Mouse (Mus musculus) layer of hippocampus, adult 9-10 months (tissue): ENCODE results near the gene Asap2.

ENCODE experiments used
- DNase-seq: peaks from one replicate; pipeline ENCODE4 v3.0.0; 2022; ENCODE audit warnings: low spot score

Gene Asap2

DNA sequence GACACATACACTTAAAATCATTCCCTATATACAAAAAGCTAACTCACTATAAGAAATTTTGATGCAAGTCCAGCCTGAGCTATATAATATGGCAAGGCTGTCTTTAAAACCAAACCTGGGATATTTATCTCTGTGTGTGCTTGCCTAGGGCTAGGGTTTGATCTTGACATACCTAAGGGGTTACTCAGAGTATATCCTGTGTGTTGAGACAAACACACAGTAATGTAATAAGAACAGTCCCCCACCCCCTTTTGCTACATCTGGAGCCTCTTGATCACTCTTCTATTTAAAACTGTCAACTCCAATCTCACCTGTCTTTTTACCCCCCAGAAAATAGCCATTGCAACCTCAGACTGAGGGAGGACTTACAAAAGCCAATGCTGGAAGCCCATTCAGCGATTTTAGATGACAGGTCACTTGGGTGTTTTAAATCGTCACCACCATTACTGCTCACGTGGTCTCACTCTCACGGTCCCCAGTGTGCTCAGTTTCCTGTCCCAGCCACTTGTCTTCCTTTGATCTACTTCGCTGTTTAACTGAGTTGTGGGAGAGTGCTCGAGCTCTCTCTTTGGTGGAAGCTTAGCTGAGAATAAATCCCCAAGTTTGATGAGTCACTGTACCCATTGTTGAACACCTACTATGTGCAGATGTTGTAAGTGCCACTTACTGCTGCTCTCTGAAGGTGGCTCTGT is 176.8 kb downstream of the Asap2 start:
- no peak for DNase-seq

DNA sequence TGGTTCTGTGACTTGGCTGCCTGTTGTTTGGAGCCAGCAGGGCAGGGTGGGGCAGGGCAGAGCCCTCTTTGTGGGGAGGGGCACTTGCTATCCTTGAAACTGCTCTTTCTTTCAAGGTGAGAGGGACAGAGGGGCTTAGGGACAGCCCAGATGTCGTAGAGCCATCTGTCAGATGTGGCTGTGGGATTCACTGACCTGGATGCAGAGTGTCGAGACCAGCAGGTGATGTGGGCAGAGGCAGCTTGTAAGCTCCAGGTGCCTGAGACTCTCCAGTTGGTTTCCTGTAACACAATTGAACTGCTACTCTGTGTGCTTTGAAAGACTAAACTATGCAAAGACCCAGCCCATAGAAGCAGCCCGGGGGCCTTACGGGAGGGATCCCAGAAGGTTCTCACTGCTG is 177.5 kb downstream of the Asap2 start:
- no peak for DNase-seq

DNA sequence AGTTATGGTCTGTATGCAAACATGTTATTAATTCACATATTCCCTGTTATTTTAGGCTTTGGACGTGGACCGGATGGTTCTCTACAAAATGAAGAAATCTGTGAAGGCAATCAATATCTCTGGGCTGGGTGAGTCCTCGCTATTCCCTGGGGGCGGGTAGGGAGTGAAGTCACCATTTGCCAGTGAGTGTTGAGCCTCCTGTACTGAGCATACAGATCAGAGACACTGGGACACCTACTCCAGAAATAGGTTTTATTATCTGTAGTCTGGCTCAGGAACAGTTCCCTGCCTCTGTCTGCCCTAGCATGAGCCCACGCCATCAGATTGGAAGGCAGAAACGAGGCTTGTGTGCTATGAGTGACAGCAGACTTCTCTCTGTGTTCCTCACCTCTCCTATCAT is 177.9 kb downstream of the Asap2 start:
- no peak for DNase-seq

DNA sequence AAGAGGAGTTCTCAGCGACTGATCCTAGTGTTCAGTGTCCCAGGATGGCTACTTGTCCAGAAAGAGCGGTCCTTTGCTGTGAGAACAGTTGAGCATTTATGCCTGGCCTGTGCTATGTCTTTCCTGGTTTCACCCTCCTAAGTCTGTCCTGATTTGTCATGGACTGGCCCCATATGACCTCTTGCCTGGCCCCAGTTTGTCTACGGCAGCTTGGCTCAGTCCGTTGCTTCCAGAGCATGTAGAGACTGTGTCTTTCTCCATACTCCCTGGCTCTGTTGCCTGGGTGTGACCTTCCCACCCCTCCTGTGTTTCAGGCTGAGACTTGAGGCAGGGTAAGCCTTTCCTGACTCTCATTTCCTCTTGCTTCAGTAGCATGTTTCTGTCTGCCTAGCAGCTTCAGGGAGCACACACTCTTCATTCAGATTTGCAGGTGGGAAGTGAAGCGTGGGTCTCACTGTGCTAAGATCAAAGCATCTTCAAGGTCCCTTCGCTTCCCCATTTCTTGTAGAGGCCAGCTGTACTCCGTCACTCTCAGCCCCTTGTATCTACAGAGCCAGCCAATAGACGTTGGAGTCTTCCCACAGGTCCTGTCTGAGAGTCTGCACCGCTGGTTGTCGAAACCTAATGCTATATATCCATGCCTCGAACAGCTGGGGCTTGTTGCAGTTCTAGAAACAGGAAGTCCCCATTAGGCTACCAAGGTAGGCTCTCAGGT is 181.7 kb downstream of the Asap2 start:
- DNase-seq, result no peak

DNA sequence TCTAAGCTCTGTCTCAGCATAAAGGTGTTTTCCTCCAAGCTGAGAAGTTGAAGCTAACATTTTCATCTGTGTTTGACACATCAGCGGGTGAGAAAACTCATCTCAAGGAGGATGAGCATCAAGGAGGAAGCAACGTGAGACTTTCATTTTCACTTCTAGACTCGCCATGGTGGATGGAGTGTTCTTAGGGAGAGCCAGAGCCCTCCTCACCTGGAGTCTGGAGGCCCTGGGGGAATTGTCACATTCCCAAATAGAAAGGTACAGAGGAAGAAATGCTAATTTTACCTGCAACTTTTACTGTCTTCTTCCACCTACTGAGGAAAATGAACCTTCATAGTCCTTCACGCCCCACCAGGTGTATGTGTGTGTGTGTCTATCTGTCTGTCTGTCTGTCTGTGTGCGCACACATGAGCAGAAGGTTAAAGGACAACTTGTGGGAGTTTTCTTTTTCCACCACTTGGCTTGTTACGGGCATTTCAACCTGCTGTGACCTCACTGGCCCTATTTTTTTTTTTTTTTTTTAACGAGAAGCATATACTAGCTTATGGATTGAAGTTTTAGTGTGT is 183.7 kb downstream of the Asap2 start:
- DNase-seq, result no peak

DNA sequence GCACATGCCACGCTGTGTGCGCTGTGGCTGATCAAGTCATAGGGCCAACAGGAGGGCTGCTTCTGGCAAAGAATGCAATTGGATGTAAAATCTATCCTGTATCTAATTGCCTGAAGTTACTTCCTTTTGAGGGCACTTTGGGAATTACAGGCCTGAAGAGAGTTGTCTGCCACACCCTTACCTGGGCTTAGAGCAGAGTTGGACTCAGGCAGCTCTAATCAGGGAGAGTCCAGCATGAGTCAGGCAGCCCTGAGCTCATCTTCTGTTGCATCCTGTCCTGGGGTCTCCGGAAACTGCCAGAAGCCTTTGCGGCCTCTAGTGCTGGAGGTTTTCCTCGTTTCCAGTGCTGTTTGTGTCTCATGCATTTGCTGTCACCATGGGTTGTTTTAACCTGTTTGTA is 186.1 kb downstream of the Asap2 start:
- DNase-seq, result no peak

DNA sequence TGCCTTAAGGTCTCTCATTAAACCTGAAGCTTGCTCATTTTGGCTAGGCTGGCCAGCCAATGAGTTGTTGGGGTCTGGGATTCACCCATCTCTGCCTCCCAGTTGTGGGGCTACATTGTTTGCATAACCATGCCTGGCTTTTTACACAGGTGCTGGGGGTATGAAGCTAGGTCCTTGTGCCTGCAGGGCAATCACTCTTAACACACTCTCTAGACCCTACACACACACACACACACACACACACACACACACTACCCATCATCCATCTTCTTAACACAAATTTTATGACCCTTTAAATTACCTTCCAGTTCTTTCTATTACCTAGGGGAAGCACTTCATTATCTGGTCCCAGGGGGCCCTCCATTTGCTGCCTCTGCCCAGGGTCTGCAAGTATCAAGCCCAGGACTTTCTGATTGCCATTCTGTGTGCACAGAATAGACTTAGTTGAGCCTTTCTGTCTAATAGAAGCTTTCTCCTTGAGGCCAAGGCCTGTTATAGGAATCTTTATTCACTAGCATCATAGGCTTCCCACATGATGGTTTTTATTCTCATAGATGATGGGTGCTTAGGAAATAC is 187.0 kb downstream of the Asap2 start:
- no peak for DNase-seq

DNA sequence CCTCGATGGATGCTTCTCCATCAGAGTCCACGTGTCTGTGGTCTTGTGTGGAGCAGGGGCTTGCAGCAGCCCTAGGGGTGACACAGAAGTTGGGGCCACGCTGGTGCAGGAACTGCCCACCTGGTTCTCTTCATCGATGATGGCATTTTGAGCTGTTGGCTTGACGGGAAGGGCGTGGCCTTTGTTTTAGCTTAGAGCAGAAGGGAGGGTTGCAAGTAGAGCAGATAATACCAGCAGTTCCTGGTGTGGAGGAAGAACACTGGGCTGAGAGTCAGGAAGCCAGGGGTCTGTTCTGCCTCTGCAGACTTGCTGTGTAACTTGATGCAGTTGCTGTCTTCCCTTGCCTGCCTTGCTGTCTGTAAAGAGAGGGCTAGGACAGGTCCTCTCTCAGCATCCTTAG is 189.8 kb downstream of the Asap2 start:
- no peak for DNase-seq

DNA sequence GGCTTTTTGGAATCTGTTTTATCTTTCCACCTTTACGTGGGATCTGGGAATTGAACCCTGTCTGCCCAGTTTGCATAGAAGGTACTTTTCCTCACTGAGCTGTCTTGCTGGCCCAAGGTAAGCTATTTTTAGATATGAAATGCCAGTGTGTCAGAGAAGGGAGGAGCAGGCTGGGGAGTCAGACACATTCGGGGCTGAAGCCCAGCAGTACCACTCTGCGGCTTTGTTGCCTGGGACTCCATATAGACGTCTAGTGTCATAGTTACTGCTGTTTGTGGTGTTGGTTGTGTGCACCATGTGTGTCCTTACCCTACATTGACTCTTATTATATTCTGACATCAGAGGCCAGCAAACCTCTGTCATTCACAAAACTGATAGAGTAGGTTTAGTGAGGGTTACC is 192.5 kb downstream of the Asap2 start:
- DNase-seq, result no peak

DNA sequence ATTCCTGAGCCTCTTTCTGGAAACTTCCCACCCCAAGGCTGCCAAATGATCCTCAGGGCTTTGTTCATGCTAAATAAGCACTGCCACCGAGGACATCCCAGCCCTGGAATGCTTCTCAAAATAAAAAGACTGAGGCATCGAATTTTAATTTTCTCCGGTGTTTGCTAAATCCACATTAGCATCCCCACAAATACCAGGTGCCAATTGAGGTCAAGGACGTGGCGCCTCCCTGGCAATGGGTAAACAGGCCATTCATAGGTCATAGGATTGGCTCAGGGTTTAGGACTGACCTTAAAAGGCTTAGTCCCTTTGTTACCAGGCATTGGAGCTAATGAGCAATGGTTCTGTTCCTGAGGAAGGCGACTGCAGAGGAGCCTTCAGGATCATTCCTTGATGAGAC is 193.1 kb downstream of the Asap2 start:
- no peak for DNase-seq

DNA sequence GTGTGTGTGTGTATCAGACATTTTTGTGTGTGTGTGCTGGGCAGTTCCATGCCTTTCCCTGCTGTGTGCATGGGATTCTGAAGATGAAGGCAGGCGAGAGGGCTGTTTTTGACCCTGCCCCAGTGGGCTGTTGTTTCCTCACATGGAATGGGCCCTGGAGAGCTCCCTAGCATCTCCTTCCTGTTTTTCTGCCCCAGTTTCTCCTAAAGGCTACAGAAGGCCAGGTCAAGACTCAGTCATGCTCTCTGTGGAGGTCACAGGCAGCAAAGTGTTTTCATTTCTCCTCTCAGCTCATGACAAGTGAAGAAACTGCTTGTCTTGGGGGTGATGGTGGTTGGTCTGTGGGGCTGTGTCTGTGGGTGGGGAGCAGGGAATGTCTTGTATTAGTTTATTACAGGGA is 195.9 kb downstream of the Asap2 start:
- DNase-seq, result no peak

DNA sequence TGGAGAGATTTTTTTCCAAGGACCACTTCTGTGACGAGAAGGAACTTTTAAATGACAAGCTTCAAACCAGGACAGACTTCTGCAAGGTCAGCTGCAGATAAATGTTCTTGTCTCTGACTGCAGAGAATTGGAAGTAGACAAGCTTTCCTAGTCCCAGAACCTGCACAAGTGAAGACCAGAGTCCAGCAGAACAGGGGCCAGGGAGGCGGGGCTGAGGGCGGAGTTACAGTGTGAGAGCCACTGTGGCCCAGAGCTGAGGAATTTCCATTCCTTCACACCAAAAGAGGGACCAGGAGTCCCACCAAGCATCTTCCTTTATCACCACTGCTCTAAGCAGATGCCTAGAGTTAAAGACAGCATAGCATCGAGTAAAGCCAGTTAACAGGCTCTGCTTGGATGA is 198.6 kb downstream of the Asap2 start:
- no peak for DNase-seq

DNA sequence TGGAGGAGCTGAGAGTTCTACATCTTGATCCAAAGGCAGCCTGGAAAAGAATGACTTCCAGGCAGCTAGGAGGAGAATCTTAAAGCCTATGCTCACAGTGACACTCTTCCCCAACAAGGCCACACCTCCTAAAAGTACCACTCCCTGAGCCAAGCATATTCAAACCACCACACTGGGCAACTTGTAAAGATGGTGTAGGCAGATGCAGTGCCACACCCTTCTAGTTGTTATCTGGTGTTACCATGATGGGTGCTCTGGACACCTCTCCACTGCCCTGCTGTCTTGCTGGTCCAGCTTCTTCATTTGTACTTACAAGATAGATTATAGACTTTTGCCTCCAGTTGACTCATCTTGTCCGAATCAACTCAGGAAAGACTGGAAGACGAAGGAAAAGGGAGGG is 201.3 kb downstream of the Asap2 start:
- DNase-seq, result no peak

DNA sequence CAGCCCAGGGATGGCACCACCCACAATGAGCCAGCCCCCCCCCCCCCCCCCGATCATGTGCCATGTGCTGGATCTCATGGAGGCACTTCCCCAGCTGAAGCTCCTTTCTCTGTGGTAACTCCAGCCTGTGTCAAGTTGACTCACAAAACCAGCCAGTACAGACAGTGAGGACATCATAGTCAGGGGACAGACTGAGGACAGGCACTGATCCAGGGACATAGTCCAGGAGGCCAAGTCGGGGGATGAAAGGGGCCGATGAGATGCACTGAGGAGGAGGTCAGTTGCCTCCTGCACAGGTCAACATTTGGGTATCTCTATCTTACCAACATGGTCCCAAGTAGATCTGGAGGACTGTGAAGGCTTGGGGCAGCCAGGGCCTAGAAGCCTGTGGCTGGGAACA is 205.2 kb downstream of the Asap2 start:
- no peak for DNase-seq

DNA sequence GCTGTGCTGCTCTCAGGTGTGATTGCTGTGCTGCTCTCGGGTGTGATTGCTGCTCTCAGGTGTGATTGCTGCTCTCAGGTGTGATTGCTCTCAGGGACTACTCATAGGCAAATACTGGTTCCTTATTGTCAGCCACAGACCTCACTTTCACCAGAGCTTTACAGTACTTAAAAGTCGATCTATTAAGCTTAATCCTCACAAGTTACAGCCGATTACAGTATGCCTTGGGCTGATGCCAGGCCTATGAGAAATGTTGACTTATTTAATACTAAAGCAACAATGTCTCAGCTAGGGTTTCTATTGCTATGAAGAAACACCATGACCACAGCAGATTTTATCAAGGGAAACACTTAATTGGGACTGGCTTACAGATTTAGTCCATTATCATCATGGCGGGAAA is 206.2 kb downstream of the Asap2 start:
- DNase-seq, result no peak

DNA sequence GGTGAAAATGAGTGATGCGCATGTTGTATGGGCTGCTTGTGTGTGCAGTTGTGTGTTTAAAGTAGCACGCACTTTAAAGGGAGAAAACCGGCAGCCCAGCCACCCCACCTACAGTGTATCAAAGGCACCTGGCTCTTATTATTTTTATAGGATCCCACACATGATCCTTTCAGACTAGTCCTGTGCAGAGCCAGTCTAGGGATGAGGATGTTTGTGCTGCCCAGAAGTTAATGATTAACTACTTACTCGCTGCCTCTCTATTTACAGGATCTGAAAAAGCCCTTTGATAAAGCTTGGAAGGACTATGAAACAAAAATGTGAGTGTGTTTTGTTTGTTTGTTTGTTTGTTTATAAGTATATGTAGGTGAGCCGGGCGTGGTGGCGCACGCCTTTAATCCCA is 210.4 kb downstream of the Asap2 start:
- DNase-seq, result no peak

DNA sequence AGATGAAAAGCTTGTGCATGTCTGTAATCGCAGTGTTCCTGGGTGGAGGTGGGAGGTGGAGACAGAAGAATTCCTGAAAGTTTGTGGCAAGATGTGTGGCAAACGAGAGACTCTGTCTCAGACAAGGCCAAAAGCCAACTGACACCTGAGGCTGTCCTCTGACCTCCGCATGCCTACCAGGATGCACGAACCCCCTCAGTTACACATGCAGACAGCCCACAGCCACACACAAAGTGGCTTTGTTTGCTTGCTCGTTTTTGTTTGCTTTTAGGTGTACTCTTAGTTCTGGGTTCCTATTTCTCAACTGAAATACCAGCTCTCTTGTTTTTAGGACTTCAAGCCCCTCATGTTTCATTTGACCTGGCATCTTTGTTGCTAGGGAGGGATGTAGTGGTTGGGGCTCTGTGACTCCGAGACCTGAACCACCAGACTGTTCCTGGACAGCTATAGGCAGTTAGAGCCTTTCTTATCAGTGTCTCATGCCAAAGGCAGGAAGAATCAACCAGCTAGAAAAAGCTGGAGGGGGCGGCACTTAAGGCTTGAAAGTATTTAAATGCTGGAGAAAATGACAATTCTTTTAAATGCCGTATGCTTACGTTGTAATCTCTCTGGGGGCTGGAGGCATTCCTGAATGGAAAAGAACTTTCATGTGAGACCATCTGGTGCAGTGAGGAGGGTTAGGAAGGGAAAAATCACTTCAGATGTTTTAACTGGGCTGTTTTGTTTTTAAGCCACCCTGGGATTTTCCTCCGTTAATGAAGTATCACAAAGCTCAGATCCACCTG is 211.4 kb downstream of the Asap2 start:
- DNase-seq, result peak; percentile 8

DNA sequence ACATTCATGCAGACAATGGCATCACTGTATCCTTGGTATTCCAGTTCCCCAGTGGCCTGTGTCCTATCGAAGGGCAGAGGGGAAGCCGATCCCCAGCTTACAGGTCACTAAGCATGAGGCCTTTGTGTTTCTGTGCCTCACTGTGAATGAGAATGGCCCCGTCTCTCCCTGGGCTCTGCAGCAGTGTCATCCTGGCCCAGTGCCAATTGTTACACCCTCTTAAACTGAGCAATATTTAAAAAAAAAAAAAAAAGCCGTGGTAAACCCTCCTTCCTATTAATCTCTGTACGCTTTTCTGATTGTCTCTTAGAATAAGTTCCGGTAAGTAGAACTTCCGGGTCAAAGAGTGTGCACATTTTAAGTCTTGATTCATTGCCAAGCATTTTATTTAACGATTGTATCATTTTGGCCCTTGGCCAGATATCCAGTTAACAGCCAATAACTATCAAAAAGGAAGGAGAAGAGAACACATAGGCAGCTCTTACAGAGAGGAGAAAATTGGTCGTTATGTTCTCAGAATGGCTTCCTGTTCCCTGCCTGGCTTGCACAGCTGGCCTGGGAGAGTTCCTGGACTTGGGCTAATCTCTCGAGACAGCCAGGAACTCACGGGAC is 214.5 kb downstream of the Asap2 start:
- DNase-seq, result no peak

DNA sequence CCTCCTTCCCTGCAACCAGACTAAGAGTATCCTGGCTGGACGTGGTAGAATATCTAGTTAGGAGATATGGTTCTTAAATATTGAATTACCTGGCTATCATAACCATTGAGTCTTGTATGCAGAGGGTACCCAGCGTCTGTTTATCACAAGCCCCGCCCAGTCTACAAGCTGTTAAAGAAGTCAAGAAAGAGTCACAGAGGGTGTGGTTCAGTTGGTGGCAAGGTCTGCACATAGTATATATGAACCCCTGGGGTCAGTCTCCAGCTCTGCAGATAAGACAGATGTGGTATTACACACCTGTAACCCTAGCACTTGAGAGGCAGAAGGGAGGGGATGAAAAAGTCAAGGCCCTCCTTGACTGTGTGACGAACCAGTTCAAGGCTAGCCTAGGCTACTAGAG is 215.5 kb downstream of the Asap2 start:
- DNase-seq, result no peak

DNA sequence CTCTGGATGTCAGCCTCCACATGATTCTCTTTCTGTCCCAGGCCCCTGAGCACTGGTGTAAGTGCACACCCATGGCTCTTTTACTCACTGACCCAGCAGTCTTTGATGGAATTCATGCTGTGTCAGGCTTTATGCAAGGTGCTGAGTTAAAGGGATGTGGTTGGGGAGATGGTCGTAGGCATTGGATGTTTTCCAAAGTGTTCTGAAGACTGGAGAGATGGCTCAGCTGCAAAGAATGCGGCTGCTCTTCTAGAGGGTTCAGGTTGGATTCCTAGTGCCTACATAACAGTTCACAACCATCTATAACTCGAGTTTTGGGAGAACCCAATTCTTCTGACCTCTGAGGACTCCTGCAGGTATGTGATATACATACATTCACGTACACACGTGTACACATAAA is 217.2 kb downstream of the Asap2 start:
- no peak for DNase-seq

DNA sequence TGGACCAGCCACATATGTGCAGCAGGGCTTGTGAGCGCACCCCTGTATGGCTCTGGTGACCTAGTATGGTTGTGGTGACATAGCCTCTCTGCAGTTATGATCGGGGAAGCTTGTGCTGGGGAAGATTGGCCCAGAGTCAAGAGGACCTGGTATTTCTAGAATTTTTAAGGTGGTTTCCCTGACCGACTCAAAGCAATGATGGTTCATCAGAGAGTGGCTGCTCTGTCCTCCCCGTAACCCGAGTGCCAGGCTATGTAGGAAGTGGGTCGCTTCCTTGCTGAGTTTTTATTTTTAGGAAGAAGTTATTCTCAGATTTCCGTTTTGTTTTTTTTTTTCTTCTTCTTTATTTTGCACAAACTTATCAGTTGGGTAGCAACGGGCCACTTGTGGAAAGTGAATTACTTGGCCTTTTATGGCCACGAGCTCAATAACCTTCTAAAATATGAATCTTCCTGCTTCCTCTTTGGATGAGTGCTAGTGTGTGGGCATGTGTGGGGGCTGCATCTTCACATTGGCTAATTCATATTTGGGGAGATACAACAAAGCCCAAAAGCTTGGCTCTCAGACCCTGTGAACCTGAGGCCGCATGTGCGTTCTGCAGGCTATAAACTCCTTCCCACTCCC is 218.0 kb downstream of the Asap2 start:
- DNase-seq, result no peak

DNA sequence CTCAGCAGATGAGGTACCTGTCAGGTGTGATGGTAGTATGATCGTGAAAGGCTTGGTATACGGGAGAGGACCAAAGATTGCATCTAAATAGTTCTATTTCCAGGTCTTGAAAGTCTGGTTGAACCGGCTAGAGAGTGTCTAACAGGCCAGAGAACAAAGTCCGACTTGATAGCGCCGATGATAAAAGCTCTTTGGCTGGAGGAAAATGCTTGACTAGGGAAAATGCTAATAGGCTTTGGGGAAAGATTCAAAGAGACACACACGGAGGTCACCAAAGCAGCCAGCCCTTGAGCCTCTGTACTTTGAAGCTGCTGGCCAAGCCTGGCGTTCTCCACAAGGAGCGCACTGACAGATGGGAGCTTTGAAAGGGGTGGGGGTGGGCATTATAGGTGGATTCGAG is 219.0 kb downstream of the Asap2 start:
- no peak for DNase-seq
